Mouse (Mus musculus) megakaryocyte, embryonic 14.5 days (primary cell): ENCODE results near the gene Rps16. TPM values are rescaled to one million over a fixed set of nuclear protein-coding genes. Genes with fewer than 3 reads are reported as not detected.

Source experiments
- H3K27me3 ChIP-seq: replicated peaks from 2 replicates; pipeline ENCODE3; 2012; ENCODE audit warnings: inconsistent platforms
- H3K36me3 ChIP-seq: replicated peaks from 2 replicates; pipeline ENCODE3; 2012; ENCODE audit warnings: low read length, inconsistent platforms, mixed read lengths
- H3K4me1 ChIP-seq: 2 replicates; pipeline ENCODE4 v1.6.1; 2012; ENCODE audit warnings: inconsistent platforms
- H3K4me3 ChIP-seq: replicated peaks from 2 replicates; pipeline ENCODE3; 2012; ENCODE audit warnings: moderate library complexity, mild to moderate bottlenecking, inconsistent platforms
- H3K9me3 ChIP-seq: 2 replicates; pipeline ENCODE4 v1.6.1; 2012; ENCODE audit warnings: inconsistent platforms
- FLI1 ChIP-seq: IDR thresholded peaks from 2 replicates; pipeline ENCODE4 v1.6.1; 2012; ENCODE audit warnings: low read length, inconsistent platforms, mixed read lengths
- GATA1 ChIP-seq: IDR thresholded peaks from 3 replicates; pipeline ENCODE4 v1.6.1; 2012; ENCODE audit warnings: mixed read lengths, low read length, inconsistent platforms, borderline replicate concordance
- polyA plus RNA-seq: library from polyadenylated mRNA; stranded (reverse); fragments of >175 nt; gene quantifications from 2 replicates; pipeline ENCODE4 v1.2.3, GENCODE M21; 2012; ENCODE audit warnings: low replicate concordance; ENCODE audit not compliant: insufficient read depth

Gene Rps16
- polyA plus RNA-seq, 1 experiment: 2,789 TPM

- H3K4me1 ChIP-seq: peaks cover 61% of the 10 kb centered on the region
- H3K9me3 ChIP-seq: no peaks in the 10 kb centered on the region
- peak overlapping the region; percentile 38 for H3K4me3 ChIP-seq
- no peaks in the 10 kb centered on the region for H3K36me3 ChIP-seq
- TF ChIP-seq FLI1 (no peak), GATA1 (no peak)
- H3K27me3 ChIP-seq: no peaks in the 10 kb centered on the region
These were observed 5.8 kb upstream of the Rps16 start for GRCm38 (mm10) chr7:28344637-28345036.

- H3K9me3 ChIP-seq: no peaks in the 10 kb centered on the region
- no peak overlapping the region for H3K4me3 ChIP-seq
- H3K36me3 ChIP-seq: peaks cover 12% of the 10 kb centered on the region
- H3K27me3 ChIP-seq: no peaks in the 10 kb centered on the region
- H3K4me1 ChIP-seq: peaks cover 57% of the 10 kb centered on the region
- TF ChIP-seq FLI1 (no peak), GATA1 (no peak)
These were observed 2.7 kb upstream of the Rps16 start for GRCm38 (mm10) chr7:28347746-28348145.

GRCm38 (mm10) chr7:28348601-28349000 is 1.9 kb upstream of the Rps16 start:
- no peaks in the 10 kb centered on the region for H3K9me3 ChIP-seq
- peaks cover 49% of the 10 kb centered on the region for H3K4me1 ChIP-seq
- no peaks in the 10 kb centered on the region for H3K27me3 ChIP-seq
- TF ChIP-seq GATA1 (no peak), FLI1 (no peak)
- peaks cover 21% of the 10 kb centered on the region for H3K36me3 ChIP-seq
- no peak overlapping the region for H3K4me3 ChIP-seq

GRCm38 (mm10) chr7:28351676-28352191 is 1.3 kb downstream of the Rps16 start:
- peaks cover 45% of the 10 kb centered on the region for H3K4me1 ChIP-seq
- H3K4me3 ChIP-seq: peak overlapping the region; percentile 99
- H3K9me3 ChIP-seq: no peaks in the 10 kb centered on the region
- peaks cover 37% of the 10 kb centered on the region for H3K36me3 ChIP-seq
- TF ChIP-seq FLI1: no peak
- no peak for TF ChIP-seq GATA1
- no peaks in the 10 kb centered on the region for H3K27me3 ChIP-seq

GRCm38 (mm10) chr7:28353267-28353666 is 2.8 kb downstream of the Rps16 start:
- Histone ChIP-seq H3K4me3 (no peak overlapping the region), H3K9me3 (no peaks in the 10 kb centered on the region), H3K36me3 (peaks cover 37% of the 10 kb centered on the region), H3K27me3 (peaks cover 2% of the 10 kb centered on the region), H3K4me1 (peaks cover 54% of the 10 kb centered on the region)
- TF ChIP-seq FLI1 (no peak), GATA1 (no peak)

- TF ChIP-seq FLI1 (no peak), GATA1 (no peak)
These were observed 3.7 kb downstream of the Rps16 start for GRCm38 (mm10) chr7:28354113-28354581.

GRCm38 (mm10) chr7:28354596-28354995 is 4.1 kb downstream of the Rps16 start:
- H3K4me3 ChIP-seq: no peak overlapping the region
- peaks cover 49% of the 10 kb centered on the region for H3K4me1 ChIP-seq
- no peaks in the 10 kb centered on the region for H3K9me3 ChIP-seq
- H3K36me3 ChIP-seq: peaks cover 42% of the 10 kb centered on the region
- TF ChIP-seq FLI1 (no peak), GATA1 (no peak)
- peaks cover 4% of the 10 kb centered on the region for H3K27me3 ChIP-seq

More at GRCm38 (mm10) chr7:28354113-28354581, 3.7 kb downstream of the Rps16 start:
- Histone ChIP-seq H3K27me3 (peaks cover 4% of the 10 kb centered on the region), H3K4me3 (no peak overlapping the region), H3K9me3 (no peaks in the 10 kb centered on the region), H3K4me1 (peaks cover 54% of the 10 kb centered on the region), H3K36me3 (peaks cover 39% of the 10 kb centered on the region)

- peaks cover 4% of the 10 kb centered on the region for H3K27me3 ChIP-seq
- H3K9me3 ChIP-seq: no peaks in the 10 kb centered on the region
- no peak overlapping the region for H3K4me3 ChIP-seq
- H3K36me3 ChIP-seq: peaks cover 48% of the 10 kb centered on the region
- no peak for TF ChIP-seq FLI1
- TF ChIP-seq GATA1: no peak
- peaks cover 43% of the 10 kb centered on the region for H3K4me1 ChIP-seq
These were observed 4.8 kb downstream of the Rps16 start for GRCm38 (mm10) chr7:28355221-28355620.

GRCm38 (mm10) chr7:28356981-28357380 is 6.5 kb downstream of the Rps16 start:
- no peak overlapping the region for H3K4me3 ChIP-seq
- H3K4me1 ChIP-seq: peaks cover 38% of the 10 kb centered on the region
- peaks cover 12% of the 10 kb centered on the region for H3K27me3 ChIP-seq
- H3K9me3 ChIP-seq: no peaks in the 10 kb centered on the region
- TF ChIP-seq FLI1: no peak
- no peak for TF ChIP-seq GATA1
- H3K36me3 ChIP-seq: peaks cover 58% of the 10 kb centered on the region

GRCm38 (mm10) chr7:28357984-28358383 is 7.5 kb downstream of the Rps16 start:
- Histone ChIP-seq H3K4me3 (no peak overlapping the region), H3K36me3 (peaks cover 57% of the 10 kb centered on the region), H3K27me3 (peaks cover 19% of the 10 kb centered on the region), H3K4me1 (peaks cover 35% of the 10 kb centered on the region), H3K9me3 (no peaks in the 10 kb centered on the region)
- TF ChIP-seq GATA1 (no peak), FLI1 (no peak)
